Mouse (Mus musculus) ES-E14 (cell line): Measurements from ENCODE around the gene Dync1i1.

ENCODE experiments used
- CHD2 ChIP-seq: IDR thresholded peaks from 2 replicates; pipeline ENCODE4 v1.6.1; 2014; ENCODE audit warnings: mild to moderate bottlenecking, low read depth, low read length, inconsistent platforms
- MAFK ChIP-seq: IDR thresholded peaks from 2 replicates; pipeline ENCODE4 v1.6.1; 2014; ENCODE audit warnings: mild to moderate bottlenecking, low read depth, low read length, inconsistent platforms; ENCODE audit not compliant: insufficient read depth
- ZC3H11A ChIP-seq: IDR thresholded peaks from 2 replicates; pipeline ENCODE4 v1.6.1; 2012; ENCODE audit warnings: low read depth, mild to moderate bottlenecking, inconsistent platforms, low read length, borderline replicate concordance
- ZNF384 ChIP-seq: IDR thresholded peaks from 2 replicates; pipeline ENCODE4 v1.6.1; 2012; ENCODE audit warnings: low read depth, low read length, inconsistent platforms

- no peak for TF ChIP-seq ZC3H11A
- no peak for TF ChIP-seq ZNF384
- no peak for TF ChIP-seq MAFK
- TF ChIP-seq CHD2, result no peak
These were observed 240.9 kb downstream of the Dync1i1 start for GRCm38 (mm10) chr6:5966376-5966775.
